Mouse (Mus musculus): Measurements from ENCODE around the gene Krt79.

GRCm38 (mm10) chr15:101980849-101981248, 40.7 kb upstream of the Krt79 start:
- TF ChIP-seq POLR2A (IDR thresholded peaks at IDR 0.05; ENCODE audit: borderline replicate concordance, low read depth, low read length) (no peak), CTCF (IDR thresholded peaks at IDR 0.05; ENCODE audit: low read depth, low read length) (no peak)
